Mouse (Mus musculus): Measurements from ENCODE around the gene Cox7a2.
A peak's percentile ranks its signal among the peaks of the same experiment; 100 is the strongest.

Gene Cox7a2

GRCm38 (mm10) chr9:79759385-79760005 is at the start of gene Cox7a2:
TSS of gene Cox7a2 (minus strand) at chr9:79759878.
- DNase-seq = peak; percentile 95 to 96

GRCm38 (mm10) chr9:79809411-79809810 is 49.7 kb upstream of the Cox7a2 start:
- no peak for DNase-seq

- no peak for DNase-seq
Observed at GRCm38 (mm10) chr9:79807178-79807577, 47.5 kb upstream of the Cox7a2 start.

- peak; percentile 30 to 61 for DNase-seq
Observed at GRCm38 (mm10) chr9:79806317-79807075, 46.8 kb upstream of the Cox7a2 start.

GRCm38 (mm10) chr9:79805426-79805825 is 45.7 kb upstream of the Cox7a2 start:
- DNase-seq = no peak

GRCm38 (mm10) chr9:79796461-79797135 is 36.9 kb upstream of the Cox7a2 start:
- DNase-seq = no peak

GRCm38 (mm10) chr9:79795076-79795475 is 35.4 kb upstream of the Cox7a2 start:
- DNase-seq = no peak

GRCm38 (mm10) chr9:79792841-79793835 is 33.5 kb upstream of the Cox7a2 start, which contains the start of gene Tmem30a:
TSS of gene Tmem30a (minus strand) at chr9:79793507.
- peak; percentile 96 to 97 for DNase-seq

GRCm38 (mm10) chr9:79785794-79786085 is 26.1 kb upstream of the Cox7a2 start:
- no peak for DNase-seq

GRCm38 (mm10) chr9:79784934-79785793 is 25.5 kb upstream of the Cox7a2 start:
- DNase-seq = no peak

GRCm38 (mm10) chr9:79784439-79784838 is 24.8 kb upstream of the Cox7a2 start:
- DNase-seq = no peak

GRCm38 (mm10) chr9:79779354-79779753 is 19.7 kb upstream of the Cox7a2 start:
- DNase-seq = no peak

GRCm38 (mm10) chr9:79766991-79767545 is 7.4 kb upstream of the Cox7a2 start:
- DNase-seq = no peak

GRCm38 (mm10) chr9:79765329-79765728 is 5.7 kb upstream of the Cox7a2 start:
- no peak for DNase-seq

- DNase-seq = no peak
Observed at GRCm38 (mm10) chr9:79762519-79762918, 2.8 kb upstream of the Cox7a2 start.

GRCm38 (mm10) chr9:79760076-79760475 is 398 bp upstream of the Cox7a2 start:
- DNase-seq = no peak

GRCm38 (mm10) chr9:79755311-79755710 is 4.4 kb downstream of the Cox7a2 start:
- DNase-seq = no peak

GRCm38 (mm10) chr9:79751846-79752245 is 7.8 kb downstream of the Cox7a2 start:
- no peak for DNase-seq

GRCm38 (mm10) chr9:79750709-79751108 is 9.0 kb downstream of the Cox7a2 start:
- DNase-seq = no peak

GRCm38 (mm10) chr9:79745036-79745435 is 14.6 kb downstream of the Cox7a2 start:
- no peak for DNase-seq

- no peak for DNase-seq
Observed at GRCm38 (mm10) chr9:79735608-79736007, 24.1 kb downstream of the Cox7a2 start.
